Mouse (Mus musculus): Measurements from ENCODE around the gene Dmc1. TPM values are rescaled to one million over a fixed set of nuclear protein-coding genes. Genes with fewer than 3 reads are reported as not detected.

Gene Dmc1
- under 1 TPM; 0.31 to 0.86 TPM for total RNA-seq (2021)

DNA sequence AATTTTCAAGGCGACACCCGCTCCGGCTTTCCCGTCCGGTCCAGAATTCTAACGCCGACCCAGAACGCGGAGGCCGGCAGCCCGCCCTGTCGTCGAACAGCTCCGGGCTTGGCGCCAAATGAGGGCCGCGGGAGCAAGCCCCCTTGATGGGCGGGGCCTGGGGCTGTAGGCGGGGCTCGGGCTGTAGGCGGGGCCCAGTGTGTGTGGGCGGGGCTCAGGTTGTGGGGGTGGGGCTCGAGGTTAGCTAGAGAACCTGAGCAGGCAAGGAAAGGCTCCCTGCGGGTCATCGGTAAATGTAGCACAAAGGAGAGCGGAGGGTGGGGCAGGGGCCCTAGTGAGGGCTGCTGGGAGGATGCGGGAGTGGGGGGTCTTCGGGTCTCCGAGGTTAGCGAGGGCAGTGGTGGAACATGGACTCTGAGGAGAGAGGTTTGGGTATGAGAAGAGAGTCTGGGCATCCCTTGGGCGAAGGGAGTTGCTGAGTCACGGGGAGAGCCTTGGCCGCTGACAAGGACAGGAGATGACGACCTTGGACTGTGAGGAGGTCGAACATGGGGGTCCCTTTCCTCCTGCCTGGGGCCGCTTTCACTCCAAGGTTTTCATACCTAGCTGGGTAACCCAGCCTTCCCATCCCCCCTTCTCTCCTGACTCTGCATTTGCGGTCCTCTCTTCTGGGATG, at the start of gene Dmc1:
Gene Dmc1 (minus strand): TSS at position 120 of the 676 bp plus-strand sequence.
- peak; percentile 73 for DNase-seq

DNA sequence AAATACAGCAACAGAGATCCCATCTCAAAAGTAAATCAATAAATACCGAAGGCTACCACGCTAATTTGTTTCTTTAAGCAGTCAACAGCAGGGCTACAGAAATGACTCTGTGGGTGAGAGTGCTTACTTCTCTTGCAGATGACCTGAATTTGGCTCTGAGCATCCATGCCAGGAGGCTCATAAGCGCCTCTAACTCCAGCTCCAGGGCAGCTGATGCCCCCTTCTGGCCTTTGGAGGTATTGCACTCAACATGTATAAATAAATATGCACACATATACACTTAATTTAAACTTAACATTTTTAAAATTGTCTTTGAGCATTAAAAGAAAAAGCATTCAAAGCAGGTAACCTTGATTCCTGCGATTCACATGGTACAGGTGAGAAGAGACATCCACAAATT, 46.6 kb upstream of the Dmc1 start:
- no peak for DNase-seq

DNA sequence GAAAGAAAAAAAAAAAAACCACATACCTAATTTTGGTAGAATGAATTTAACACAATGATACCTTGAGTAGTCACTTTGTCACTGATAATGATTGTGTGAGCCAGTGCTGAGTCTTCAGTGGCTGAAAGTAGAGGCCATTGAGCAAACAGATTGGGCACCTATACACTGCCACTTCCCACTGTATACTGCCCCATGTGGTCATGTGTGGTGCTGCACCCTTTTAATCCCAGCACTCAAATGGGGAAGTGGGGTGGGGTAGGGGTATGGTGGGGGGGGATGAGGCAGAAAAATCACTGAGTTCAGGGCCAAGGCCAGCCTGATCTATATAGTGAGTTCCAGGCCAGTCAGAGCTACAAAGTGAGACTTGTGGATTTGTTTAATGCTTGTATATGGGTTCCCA, 45.7 kb upstream of the Dmc1 start:
- peak; percentile 58 for DNase-seq

GRCm38 (mm10) chr15:79648130-79648529, 43.2 kb upstream of the Dmc1 start:
- DNase-seq, result no peak

DNA sequence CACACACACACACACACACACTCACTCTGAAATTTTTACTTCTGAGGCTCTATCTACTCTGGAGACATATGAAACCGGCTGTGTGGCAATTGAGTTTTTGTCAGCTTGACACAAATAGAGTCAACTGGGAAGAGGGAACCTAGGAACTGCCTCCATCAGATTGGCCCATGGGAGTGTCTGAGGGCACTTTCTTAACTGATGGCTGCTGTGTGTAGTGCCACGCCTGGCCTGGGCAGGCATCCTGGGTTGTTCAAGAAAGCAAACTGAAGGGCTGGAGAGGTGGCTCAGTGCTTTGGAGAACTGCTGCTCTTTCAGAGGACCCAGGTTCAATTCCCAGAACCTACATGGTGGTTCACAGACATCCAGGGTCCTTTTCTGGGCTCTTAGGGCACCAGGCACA, 40.6 kb upstream of the Dmc1 start:
- DNase-seq, result no peak

DNA sequence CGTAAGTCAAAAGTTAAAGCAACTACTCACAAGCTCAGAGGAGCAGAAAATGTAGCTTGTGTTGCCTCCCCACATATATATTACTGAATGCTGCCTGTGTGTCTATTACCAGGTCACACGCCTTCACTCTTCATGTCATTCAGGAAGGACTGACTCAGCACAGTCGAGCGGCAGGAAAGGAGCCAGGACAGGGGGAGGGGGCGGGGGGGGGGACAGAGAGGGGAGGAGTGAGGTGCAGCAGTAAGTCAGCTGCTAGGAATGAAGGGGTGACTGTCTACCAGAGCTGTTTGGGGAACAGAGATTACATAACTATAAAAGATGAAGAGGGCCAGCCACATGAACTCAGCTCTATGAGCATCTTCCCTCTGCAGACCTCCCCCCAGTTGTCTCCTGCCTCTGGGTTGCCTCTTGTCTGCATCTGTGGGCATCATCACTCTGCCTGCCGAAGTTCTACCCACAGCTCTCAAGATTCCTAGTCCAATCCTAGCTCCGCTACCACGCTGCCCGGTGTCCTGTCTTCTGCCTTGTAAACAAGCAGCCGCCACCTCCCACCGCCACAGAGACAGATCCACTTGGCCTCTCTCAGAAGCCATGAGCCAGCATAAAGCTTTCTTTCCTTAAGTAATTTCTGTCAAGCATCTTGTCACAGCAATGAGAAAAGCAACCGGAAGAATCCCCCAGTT, 36.4 kb upstream of the Dmc1 start:
- DNase-seq, result no peak

DNA sequence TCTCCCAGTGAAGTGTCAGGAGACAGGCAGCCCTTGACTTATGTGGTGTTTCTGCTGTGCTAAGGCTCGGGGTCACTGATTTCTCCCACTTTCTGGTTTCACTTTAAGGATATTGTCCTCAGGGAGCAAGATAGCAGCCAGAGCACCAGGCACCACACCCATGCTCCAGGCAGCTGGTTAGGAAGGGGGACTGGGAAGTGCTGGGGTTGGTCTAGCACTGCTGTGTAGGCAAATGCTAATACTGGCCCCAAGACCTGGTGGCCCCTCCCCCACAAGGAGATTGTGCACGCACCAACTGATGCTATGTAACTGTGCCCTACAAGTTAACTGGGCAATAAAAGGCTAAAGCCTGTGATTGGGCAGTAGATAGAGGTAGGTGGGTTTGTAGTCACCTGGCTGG, 25.6 kb upstream of the Dmc1 start:
- DNase-seq, result no peak

DNA sequence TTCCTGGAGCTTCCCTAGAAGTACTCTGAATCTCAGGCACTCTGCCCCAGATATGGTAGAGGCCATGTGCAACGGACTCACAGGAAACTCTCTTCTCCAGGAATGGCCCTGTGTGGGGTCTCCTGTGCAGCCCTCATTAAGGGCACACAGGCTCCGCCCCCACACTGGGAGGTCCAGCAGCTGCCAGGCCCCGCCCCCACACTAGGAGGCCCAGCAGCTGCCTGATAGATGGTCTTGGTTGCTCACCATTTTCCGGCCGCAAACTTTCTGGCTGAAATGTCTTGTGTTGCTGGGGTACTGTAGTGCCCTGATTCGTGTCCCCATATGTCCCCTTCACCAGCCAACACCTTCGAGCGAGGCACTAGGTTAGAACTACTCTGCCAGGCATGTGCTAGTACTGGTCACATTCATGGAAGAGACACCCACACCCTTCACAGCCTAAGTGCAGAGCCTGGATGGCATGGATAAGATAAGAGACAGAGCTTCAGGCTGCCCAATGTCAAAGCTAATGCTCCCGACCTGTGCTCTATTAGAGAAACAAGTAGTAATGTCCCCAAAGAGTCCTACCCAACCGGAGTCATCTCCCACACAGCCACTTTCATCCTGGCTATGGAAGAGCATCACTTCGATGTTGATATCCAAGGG, 15.0 kb upstream of the Dmc1 start:
- DNase-seq, result no peak

- no peak for DNase-seq
Observed at GRCm38 (mm10) chr15:79618456-79618855, 13.5 kb upstream of the Dmc1 start.

GRCm38 (mm10) chr15:79617135-79617534, 12.2 kb upstream of the Dmc1 start:
- no peak for DNase-seq

DNA sequence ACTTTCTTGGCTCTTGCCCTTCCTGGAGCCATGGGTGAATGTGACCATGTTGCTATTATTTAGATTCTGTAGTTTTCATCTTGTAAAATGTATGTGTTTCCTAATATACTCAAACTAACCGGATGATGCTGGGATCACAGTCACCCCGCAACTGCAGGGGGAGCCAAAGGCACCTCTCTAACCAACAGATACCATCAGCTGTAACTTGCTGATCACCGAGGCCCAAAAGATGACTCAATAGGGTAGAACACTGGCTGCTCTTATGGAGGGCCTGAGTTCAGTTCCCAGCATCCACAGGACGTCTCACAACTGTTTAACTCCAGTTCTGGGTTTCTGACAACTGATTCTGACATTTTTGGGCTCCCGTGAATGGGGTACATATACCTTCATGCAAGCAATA, 11.8 kb upstream of the Dmc1 start:
- DNase-seq, result no peak

DNA sequence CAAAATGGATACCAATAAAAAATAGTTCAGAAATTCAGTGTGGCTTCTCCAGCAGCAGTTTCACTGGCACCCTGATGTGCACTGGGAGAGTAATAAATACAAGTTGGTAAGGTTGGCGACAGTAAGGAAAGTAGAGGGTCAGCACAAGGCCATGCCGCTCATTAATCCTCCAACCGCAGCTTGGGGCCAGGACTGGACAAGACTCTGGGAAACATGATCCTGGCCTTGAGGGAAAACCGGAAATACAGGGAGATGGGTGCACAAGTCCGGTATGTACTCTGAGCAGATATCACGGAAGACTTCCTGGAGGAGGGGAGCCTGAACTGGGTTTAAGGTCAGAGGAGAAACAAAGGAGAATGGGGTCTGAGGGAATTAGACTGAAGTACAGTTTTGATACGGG, 10.6 kb upstream of the Dmc1 start:
- DNase-seq, result no peak

- no peak for DNase-seq
Observed at GRCm38 (mm10) chr15:79609226-79609625, 4.3 kb upstream of the Dmc1 start.

DNA sequence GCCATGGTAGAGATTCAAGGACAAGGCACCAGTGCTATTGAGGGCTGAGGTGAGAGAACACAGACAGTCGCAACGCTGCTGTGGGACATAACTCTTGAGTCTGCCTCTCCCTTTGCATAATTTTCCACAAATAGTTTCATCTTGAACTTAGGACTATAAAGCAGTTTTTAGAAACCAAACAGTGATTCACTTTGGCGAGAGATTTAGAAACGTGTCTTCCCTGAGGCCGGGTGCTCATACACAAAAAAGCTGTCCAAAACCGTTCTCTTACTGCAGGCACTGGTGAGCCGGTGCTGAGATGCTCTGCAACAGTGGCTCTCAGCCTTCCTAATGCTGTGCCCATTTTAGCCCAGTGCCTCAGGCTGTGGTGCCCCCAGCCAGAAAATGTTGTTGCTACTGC, 3.3 kb upstream of the Dmc1 start:
- no peak for DNase-seq

GRCm38 (mm10) chr15:79607757-79608156, 2.8 kb upstream of the Dmc1 start:
- DNase-seq, result peak; percentile 36

- DNase-seq, result no peak
Observed at GRCm38 (mm10) chr15:79606161-79606560, 1.3 kb upstream of the Dmc1 start.

- DNase-seq, result no peak
Observed at GRCm38 (mm10) chr15:79600176-79600575, 4.7 kb downstream of the Dmc1 start.

- no peak for DNase-seq
Observed at GRCm38 (mm10) chr15:79598715-79599114, 6.2 kb downstream of the Dmc1 start.

- no peak for DNase-seq
Observed at GRCm38 (mm10) chr15:79581581-79581980, 23.3 kb downstream of the Dmc1 start.

DNA sequence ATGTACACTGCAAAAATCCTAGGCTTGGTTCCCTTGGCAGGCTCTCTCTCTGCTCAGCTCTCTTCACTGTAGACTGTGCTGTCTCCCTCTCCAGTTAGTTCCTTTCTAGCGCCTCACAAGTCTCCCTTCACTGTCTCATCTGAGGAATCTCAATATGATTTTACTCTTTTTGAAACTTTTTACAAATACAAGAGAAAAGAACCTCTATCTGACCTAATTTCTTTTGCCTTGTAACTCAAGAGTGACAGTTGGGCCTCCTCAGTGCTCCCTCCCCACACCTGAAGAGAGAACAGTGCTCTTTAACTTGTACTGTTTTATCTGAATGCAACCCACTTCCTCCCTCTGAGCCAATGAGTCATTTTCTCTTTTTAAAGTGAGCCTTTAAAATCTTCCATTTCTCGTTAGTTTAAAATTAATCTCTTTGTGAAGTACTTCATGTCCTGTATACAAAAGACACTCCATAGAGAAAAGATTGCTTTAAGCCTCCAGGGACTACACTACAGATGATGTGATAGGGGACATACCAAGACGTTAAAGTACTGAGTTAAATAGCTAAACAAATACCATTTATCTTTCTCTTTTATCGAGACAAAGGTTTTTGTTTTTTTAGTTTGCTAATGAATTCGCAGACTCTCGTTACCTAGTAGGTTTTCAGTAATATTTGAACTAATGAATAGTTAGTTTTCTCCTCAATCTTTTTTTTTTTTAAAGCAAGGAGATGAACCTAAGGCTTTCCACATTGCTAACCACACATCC, 27.1 kb downstream of the Dmc1 start:
- DNase-seq, result no peak

GRCm38 (mm10) chr15:79576947-79577346, 28.0 kb downstream of the Dmc1 start:
- no peak for DNase-seq

- DNase-seq, result no peak
Observed at GRCm38 (mm10) chr15:79575543-79576222, 29.2 kb downstream of the Dmc1 start.

GRCm38 (mm10) chr15:79562417-79562816, 42.5 kb downstream of the Dmc1 start:
- DNase-seq, result no peak

Measured in heart, postnatal 4 days (tissue).